Mouse (Mus musculus) left cerebral cortex, adult 2 months (tissue): ENCODE measurements around the gene Usp34. TPM values are rescaled to one million over a fixed set of nuclear protein-coding genes. Genes with fewer than 3 reads are reported as not detected.

Experiments used
- DNase-seq, 2 experiments: peaks; one replicate each; pipeline ENCODE4 v3.0.0; 2021 to 2022; ENCODE audit warnings: low spot score in 2 of 2, mixed read lengths in 1 of 2; ENCODE audit errors: extremely low spot score in 1 of 2
- H3K27ac ChIP-seq: fragments of 200-600 bp; 2 replicates; pipeline ENCODE4 v1.8.1; 2022
- H3K4me3 ChIP-seq: fragments of 200-600 bp; 2 replicates; pipeline ENCODE4 v1.8.1; 2022
- CTCF ChIP-seq: fragments of 200-600 bp; IDR thresholded peaks from 2 replicates; pipeline ENCODE4 v1.8.1; 2022; ENCODE audit warnings: antibody characterized with exemption, mild to moderate bottlenecking, moderate library complexity
- intact Hi-C: fragments of 180-260 bp; cut with DNase I; formaldehyde crosslinking; loops from one replicate; pipeline ENCODE4 v1.15.1; 2025
- total RNA-seq, 2 experiments: library from RNA; stranded (reverse); gene quantifications; 2 replicates each; pipeline ENCODE4 v1.2.3; 2021

The Usp34 gene
- total RNA-seq, 2 experiments from 2014 or later = 98.6 to 102 TPM

DNA sequence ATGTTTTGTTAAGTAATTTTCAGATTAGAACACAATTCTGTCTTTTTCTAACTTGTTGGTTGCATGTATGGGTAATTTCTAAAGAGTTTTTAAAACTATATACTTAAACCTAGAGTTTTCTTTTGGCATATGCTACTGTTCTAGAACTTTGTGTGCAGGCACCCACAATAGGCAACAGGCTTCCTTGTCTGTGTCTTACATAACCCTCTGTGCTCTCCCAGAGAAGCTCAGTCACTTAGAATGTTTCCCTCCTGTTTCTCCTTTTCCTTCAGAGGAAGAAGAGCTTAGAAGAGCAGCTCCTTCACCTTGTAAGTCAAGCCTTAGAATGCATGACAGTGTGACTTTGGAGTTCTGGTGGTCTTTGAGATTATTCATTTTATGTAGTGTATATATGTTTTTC lies 55.6 kb downstream of the Usp34 start:
- no peak overlapping the region for H3K27ac ChIP-seq
- intact Hi-C loops = no loop called here
- no peak for TF ChIP-seq CTCF
- no peak for DNase-seq
- H3K4me3 ChIP-seq = no peak overlapping the region

DNA sequence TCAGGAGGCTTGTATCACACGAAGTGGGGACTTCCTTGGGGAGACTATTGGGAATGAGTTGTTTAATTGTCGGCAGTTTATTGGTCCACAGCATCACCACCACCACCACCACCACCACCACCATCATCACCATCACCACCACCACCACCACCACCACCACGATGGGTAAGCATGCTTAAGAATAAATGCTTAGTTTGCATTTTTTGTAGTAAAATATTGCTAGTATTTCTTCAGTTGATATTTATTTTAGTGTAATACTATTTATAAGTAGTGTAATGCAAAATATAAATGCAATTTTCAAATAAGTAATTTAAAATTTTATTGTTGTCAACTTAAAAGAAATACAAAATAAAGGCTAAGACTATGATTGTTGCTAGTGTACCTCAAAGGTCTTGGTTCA lies 57.7 kb downstream of the Usp34 start:
- Histone ChIP-seq H3K4me3 (no peak overlapping the region), H3K27ac (no peak overlapping the region)
- TF ChIP-seq CTCF = no peak
- intact Hi-C loops = no loop called here
- no peak for DNase-seq

DNA sequence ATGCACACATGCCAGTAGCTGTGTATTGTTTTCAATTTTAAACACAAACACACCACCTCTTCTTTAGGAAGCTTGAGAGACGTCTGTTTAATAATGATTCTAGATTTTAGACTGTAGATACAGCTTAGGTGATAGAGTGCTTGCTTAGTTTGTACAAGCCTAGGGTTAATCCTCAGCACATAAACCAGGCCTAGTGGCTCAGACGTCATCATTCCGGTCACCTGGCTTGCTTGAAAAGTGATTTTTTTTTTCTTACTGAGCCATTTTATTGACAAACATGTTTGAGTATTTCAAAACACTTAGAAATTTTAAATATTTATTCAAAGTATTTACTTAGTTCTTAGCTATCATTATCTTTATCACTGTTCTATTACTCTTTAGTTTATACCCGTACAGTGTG lies 65.3 kb downstream of the Usp34 start:
- Histone ChIP-seq H3K27ac (no peak overlapping the region), H3K4me3 (no peak overlapping the region)
- no peak for TF ChIP-seq CTCF
- intact Hi-C loops = no loop called here
- no peak for DNase-seq

DNA sequence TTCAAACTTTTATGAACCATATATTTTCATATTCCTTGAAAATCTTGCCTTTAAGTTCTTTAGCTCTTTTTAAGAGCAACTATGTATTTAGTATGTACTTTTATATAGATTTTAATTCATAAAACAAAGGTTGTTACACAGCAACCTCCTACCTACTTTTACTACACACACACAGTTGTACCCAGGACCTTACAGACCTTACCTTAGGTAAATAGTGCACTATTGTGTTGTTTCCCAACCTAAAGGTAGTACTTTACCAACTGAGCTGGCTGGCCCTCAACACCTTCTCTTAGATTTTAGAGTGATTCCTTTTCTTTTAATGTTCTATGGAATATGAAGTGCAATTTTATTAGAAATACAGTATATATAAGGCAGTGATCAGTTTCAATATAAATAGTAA lies 65.8 kb downstream of the Usp34 start:
- DNase-seq = no peak
- intact Hi-C loops = no loop called here
- no peak for TF ChIP-seq CTCF
- Histone ChIP-seq H3K4me3 (no peak overlapping the region), H3K27ac (no peak overlapping the region)

DNA sequence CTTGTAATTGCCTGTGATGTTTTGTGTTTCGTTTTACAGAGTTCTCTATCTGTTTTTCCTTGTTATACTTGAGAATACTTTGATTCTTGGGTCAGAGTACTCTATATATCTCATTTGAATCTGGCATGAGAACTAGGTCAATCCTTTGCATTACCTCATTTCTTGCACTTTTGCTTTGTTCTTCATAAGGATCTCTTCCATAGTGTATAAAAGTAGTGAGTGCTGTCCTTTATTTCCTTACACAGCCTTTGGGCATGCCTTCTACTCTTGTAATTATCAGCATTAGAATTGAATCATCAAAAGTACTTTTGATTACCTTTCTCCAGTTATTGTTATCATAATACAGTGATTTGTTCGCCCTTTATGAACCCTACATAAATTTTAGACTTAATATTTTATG lies 73.4 kb downstream of the Usp34 start:
- intact Hi-C loops = no loop called here

DNA sequence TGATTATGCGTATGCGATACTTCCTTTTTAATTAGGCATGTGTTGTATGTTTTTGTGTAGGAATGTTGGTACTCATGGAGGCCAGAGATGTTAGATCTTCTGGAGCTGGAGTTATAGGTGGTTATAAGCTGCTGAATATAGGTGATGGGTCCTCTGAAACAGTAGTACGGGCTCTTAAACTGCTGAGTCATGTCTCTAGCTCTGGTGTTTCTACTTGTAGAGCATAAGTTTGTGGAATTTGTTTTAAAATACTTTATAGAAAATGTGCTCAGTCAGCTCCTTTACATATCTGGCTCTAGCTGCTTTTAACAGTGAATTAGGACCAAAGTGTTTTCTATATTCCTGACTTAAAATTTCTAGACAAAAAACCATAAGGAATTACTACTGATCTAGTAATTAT lies 73.9 kb downstream of the Usp34 start:
- TF ChIP-seq CTCF = no peak
- H3K27ac ChIP-seq = no peak overlapping the region
- intact Hi-C loops = no loop called here
- H3K4me3 ChIP-seq = no peak overlapping the region
- no peak for DNase-seq

More for the DNA sequence above, 73.4 kb downstream of the Usp34 start:
- no peak for DNase-seq
- no peak for TF ChIP-seq CTCF
- H3K4me3 ChIP-seq = no peak overlapping the region
- H3K27ac ChIP-seq = no peak overlapping the region

DNA sequence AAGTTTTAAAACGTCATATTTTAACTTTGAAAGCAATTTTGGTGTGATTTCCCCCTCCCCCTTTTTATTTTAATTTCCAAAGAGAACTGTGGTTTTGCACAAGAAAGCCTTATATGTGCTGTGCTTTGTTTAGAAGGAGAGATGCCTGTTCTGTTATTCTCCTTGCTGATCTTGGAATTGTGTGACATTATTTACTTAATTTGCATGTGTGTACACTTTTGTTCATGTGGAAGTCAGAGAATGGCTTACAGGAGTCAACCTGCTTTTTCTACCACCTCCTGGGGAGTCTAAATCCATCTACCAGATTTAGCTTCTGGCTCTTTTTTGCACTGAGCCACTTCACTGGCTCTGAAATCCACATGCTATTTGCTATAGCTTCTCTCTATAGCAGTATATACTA lies 76.1 kb downstream of the Usp34 start:
- intact Hi-C loops = no loop called here
- Histone ChIP-seq H3K4me3 (no peak overlapping the region), H3K27ac (no peak overlapping the region)
- no peak for TF ChIP-seq CTCF
- no peak for DNase-seq

DNA sequence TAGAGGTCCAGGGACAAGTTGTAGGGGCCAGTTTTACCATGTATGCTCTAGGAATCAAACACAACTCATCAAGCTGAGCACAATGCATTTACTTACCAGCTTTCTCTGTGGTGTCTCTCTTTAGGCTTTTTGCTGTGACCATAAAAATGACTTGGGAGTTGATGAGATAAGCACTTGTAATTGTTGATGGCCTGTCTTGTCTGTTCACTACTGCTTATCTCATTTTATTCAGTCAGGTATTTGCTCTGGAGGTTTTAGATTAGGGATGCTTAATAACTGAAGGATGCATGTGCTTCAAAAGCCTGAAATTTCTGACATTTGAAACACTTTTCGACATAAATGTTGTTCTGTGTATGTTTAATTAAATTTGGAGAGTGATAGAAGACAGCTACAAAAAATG lies 83.0 kb downstream of the Usp34 start:
- intact Hi-C loops = no loop called here
- no peak overlapping the region for H3K27ac ChIP-seq
- DNase-seq = no peak
- no peak for TF ChIP-seq CTCF
- no peak overlapping the region for H3K4me3 ChIP-seq

DNA sequence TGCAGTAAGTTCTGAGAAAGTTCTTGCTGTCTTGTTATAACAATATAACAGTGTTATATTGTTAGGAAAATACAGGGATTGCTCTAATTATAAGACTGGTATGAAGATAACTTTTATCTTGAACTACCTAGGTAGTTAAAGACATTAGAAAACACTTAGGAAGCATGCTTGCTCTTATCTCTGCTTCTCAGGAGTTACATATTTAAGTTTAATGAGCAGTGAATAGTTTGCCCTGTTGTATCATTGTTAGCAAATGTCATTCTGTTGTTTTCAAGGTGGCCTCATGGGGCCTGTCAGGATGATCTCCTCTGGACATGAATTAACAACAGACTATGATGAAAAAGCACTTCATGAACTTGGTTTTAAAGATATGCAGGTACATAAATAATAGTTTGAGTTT lies 85.9 kb downstream of the Usp34 start:
- H3K4me3 ChIP-seq = no peak overlapping the region
- H3K27ac ChIP-seq = no peak overlapping the region
- no peak for TF ChIP-seq CTCF
- DNase-seq = no peak
- intact Hi-C loops = no loop called here

DNA sequence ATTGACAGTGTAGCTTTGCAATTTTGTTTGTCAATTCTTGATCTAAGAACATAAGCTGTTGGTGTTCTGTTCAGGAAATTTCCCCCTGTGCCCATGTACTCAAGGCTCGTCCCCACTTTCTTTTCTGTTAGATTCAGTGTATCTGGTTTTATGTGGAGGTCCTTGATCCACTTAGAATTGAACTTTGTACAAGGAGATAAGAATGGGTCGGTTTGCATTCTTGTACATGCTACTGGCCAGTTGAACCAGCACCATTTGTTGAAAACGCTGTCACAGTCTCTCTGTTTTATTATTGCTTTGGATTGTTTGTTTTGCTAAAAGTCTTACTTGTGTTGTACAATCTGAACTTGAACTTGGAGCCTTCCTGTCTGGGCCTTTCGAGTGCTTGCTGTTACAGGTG lies 89.9 kb downstream of the Usp34 start:
- no peak for DNase-seq
- intact Hi-C loops = no loop called here
- no peak overlapping the region for H3K27ac ChIP-seq
- TF ChIP-seq CTCF = no peak
- H3K4me3 ChIP-seq = no peak overlapping the region

DNA sequence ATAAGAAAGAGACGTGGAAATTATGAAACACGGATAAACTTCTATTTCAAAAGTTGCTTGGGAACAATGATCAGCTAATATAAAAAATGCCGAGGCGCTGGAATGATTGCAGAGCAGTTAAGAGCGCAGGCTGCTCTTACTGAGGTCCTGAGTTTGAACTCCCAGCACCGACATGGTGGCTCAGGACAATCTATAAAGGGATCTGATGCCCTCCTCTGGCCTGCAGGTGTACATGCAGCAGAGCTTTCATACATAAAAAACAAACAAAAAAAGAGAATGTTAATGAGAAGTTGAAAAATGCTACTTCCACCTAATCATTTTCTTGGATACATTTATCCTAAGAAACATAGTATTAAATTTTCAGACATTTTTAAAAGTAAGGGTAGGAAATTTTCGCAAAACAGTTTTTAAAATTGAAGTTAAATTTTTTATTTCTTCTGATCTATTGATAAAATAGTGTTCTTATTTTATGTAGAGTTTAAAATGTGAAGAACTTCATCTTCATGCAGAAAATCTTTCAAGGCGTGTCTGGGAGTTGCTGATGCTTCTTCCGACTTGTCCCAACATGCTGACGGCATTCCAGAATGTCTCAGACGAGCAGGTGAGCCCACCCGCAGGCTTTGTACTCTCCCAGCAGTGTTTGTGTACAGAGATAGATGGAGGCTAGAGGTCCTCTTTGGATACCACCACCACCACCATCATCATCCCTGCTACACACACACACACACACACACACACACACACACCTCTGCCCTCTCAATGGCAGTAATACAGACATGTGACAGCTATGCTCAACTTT lies 94.5 kb downstream of the Usp34 start:
- no peak for DNase-seq
- H3K4me3 ChIP-seq = no peak overlapping the region
- no peak overlapping the region for H3K27ac ChIP-seq
- intact Hi-C loops = no loop called here
- peak; percentile 21 for TF ChIP-seq CTCF

DNA sequence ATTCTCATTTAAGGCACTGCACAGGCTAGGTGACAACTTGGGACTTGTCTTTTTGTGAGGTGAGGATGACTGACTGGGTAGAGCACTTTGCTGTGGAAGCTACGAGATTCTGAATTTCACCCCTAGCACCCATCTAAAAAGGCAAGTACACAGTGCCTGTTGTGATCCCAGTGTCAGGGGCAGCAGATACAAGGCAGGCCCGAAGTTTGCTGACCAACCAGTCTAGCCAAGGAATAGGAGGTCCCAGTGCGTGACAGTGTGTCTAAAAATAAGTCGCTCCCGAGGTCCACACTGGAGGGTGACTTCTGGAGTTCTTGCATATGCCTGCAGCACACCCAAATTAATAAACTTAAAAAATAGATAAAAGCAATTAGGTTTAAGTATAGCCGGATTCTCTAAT lies 121.6 kb downstream of the Usp34 start:
- no peak for TF ChIP-seq CTCF
- no peak for DNase-seq
- intact Hi-C loops = no loop called here
- Histone ChIP-seq H3K4me3 (no peak overlapping the region), H3K27ac (no peak overlapping the region)

DNA sequence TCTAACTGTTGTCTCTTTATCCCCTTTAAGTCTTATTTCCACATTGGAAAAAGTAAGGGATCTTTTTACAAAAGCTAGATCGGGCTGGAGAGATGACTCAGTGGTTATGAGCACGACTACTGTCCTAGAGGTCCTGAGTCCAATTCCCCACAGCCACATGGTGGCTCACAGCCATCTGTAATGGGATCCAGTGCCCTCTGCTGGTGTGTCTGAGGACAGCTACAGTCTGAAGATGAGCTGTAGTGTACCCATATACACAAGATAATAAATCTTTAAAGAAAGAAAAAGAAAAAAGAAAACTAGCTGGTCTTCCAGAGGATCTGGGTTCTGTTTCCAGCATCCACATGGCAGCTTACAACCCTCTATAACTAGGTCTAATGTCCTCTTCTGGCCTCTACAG lies 123.3 kb downstream of the Usp34 start:
- peak; percentile 19 for TF ChIP-seq CTCF
- no peak overlapping the region for H3K4me3 ChIP-seq
- intact Hi-C loops = no loop called here
- no peak for DNase-seq
- no peak overlapping the region for H3K27ac ChIP-seq
